Mouse (Mus musculus): ENCODE results near the gene Ncoa7.

DNA sequence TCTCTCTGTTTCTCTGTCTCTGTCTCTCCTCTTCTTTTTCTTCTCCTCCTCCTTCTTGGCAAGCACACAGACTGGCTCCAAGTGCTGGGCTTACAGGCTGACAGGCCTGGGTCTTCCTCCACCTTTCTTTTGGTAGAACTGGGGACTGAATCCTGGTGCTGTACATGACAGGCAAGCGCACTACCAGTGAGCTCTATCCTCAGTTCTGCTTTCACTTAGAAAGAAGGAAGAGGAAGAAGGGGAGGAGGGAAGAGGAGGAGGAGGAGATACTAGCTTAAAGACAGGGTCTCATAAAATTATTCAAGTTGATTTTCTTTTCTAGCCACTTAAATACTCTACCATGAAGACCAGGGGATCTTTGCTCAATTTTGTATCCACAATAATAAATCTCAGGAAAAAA is 80.1 kb downstream of the Ncoa7 start:
- TF ChIP-seq POLR2A (IDR thresholded peaks at IDR 0.05; ENCODE audit: borderline replicate concordance, extremely low read depth, insufficient read depth, insufficient read length, poor library complexity, severe bottlenecking) (no peak), CTCF (IDR thresholded peaks at IDR 0.05; ENCODE audit: borderline replicate concordance, extremely low read depth, insufficient read depth, insufficient read length) (no peak)

Data from brain, embryonic 14.5 days (tissue).